Mouse (Mus musculus) kidney, embryonic 15.5 days (tissue): Measurements from ENCODE around the gene Ndufb10. TPM values are rescaled to one million over a fixed set of nuclear protein-coding genes. Genes with fewer than 3 reads are reported as not detected.

ENCODE experiments used
- ATAC-seq: fragments of 200-750 bp; cut with Nextera tagmentation; replicated peaks from 2 replicates; pipeline ENCODE4 v1.8.0; 2017; ENCODE audit warnings: moderate TSS enrichment; ENCODE audit not compliant: low FRiP score
- H3K27ac ChIP-seq: fragments of 300-500 bp; sonication (generic); 2 replicates; pipeline ENCODE4 v1.5.1; 2015; ENCODE audit warnings: mild to moderate bottlenecking, inconsistent platforms
- H3K27me3 ChIP-seq: fragments of 300-500 bp; sonication (generic); 2 replicates; pipeline ENCODE4 v1.6.1; 2015; ENCODE audit warnings: inconsistent platforms
- H3K36me3 ChIP-seq: fragments of 300-500 bp; sonication (generic); 2 replicates; pipeline ENCODE4 v1.6.1; 2015; ENCODE audit warnings: inconsistent platforms
- H3K4me1 ChIP-seq: fragments of 300-500 bp; sonication (generic); 2 replicates; pipeline ENCODE4 v1.6.1; 2015; ENCODE audit warnings: inconsistent platforms
- H3K4me2 ChIP-seq: fragments of 300-500 bp; sonication (generic); 2 replicates; pipeline ENCODE4 v1.6.1; 2015; ENCODE audit warnings: moderate library complexity, mild to moderate bottlenecking, inconsistent platforms
- H3K4me3 ChIP-seq: fragments of 300-500 bp; sonication (generic); replicated peaks from 2 replicates; pipeline ENCODE4 v1.5.1; 2015; ENCODE audit warnings: mild to moderate bottlenecking, inconsistent platforms
- H3K9ac ChIP-seq: fragments of 300-500 bp; sonication (generic); 2 replicates; pipeline ENCODE4 v1.6.1; 2015; ENCODE audit warnings: mild to moderate bottlenecking, inconsistent platforms
- H3K9me3 ChIP-seq: fragments of 300-500 bp; sonication (generic); replicated peaks from 2 replicates; pipeline ENCODE4 v1.6.1; 2016; ENCODE audit warnings: inconsistent platforms
- WGBS: fragments of 180-500 bp; shearing (Covaris S2); methylation state at CpG from one replicate; pipeline ENCODE4 v1.1.7; 2015; ENCODE audit warnings: mixed read lengths; 5-methylcytosine and 5-hydroxymethylcytosine counted together
- polyA plus RNA-seq: library from polyadenylated mRNA; unstranded; fragments of >200 nt; fragmentation: Nextera tagmentation; extraction: Ambion mirVana; gene quantifications from 2 replicates; pipeline ENCODE4 v1.2.1, GENCODE M21; 2015

The Ndufb10 gene
- polyA plus RNA-seq, 1 experiment from 2014 or later = 238 TPM

- peak; percentile 79 for ATAC-seq
- no peaks in the 10 kb centered on the region for H3K9me3 ChIP-seq
- peaks cover 12% of the 10 kb centered on the region for H3K4me1 ChIP-seq
- no peak overlapping the region for H3K27ac ChIP-seq
- H3K27me3 ChIP-seq = peaks cover 11% of the 10 kb centered on the region
- H3K4me2 ChIP-seq = no peak overlapping the region
- peaks cover 18% of the 10 kb centered on the region for H3K36me3 ChIP-seq
- H3K9ac ChIP-seq = no peak overlapping the region
- WGBS = 20% methylated on average over 7 of the region's 7 CpGs
- no peak overlapping the region for H3K4me3 ChIP-seq
These were observed 21.5 kb upstream of the Ndufb10 start for GRCm38 (mm10) chr17:24745526-24746497.

DNA sequence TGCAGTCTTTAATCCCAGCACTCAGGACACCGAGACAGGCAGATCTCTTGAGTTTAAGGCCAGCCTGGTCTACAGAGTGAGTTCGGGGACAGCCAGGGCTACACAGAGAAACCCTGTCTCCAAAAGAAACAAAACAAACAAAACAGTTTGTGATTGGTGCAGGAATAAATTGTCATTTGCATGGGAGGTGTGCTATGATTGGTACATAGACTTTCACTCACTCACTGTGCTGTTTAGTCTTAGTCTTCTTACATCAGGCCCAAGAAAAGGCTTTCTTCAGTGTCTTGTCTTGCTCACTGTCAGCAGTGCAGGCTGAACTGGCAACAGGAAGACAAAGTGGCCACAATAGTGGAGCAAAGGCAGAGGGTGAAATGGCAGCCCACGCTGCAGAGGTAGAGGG is 20.1 kb upstream of the Ndufb10 start:
- WGBS = 70% methylated on average over 3 of the region's 3 CpGs
- Histone ChIP-seq H3K4me2 (no peak overlapping the region), H3K9ac (no peak overlapping the region), H3K4me1 (peaks cover 12% of the 10 kb centered on the region), H3K36me3 (peaks cover 30% of the 10 kb centered on the region), H3K27ac (no peak overlapping the region), H3K9me3 (no peaks in the 10 kb centered on the region), H3K4me3 (no peak overlapping the region), H3K27me3 (no peaks in the 10 kb centered on the region)
- no peak for ATAC-seq

DNA sequence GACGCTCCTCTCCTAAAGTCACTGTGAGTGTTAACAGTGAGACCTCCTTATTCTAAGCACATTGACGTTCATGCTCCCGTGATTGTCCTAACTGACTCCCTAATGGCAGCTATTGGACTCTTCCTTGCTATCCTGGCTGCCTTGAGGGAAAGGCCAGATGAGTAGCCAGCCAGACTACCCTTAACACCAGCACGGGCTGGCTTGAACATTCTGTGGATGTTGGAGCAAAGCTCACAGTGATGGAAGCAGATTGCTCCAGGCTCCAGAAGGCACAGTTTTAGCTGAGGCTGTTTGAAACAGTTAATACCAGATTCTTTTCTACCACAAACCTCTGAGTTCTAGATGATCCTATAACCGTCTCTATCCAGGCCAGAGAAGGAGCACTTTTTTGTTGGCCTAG is 19.6 kb upstream of the Ndufb10 start:
- Histone ChIP-seq H3K27me3 (no peaks in the 10 kb centered on the region), H3K36me3 (peaks cover 31% of the 10 kb centered on the region), H3K4me2 (no peak overlapping the region), H3K27ac (no peak overlapping the region), H3K4me3 (no peak overlapping the region), H3K9me3 (no peaks in the 10 kb centered on the region), H3K9ac (no peak overlapping the region), H3K4me1 (peaks cover 12% of the 10 kb centered on the region)
- 79% methylated on average over 5 of the region's 5 CpGs for WGBS
- no peak for ATAC-seq

GRCm38 (mm10) chr17:24742307-24742706 is 18.0 kb upstream of the Ndufb10 start:
- H3K4me3 ChIP-seq = no peak overlapping the region
- no peak for ATAC-seq
- H3K4me1 ChIP-seq = peaks cover 17% of the 10 kb centered on the region
- 65% methylated on average over 8 of the region's 8 CpGs for WGBS
- no peaks in the 10 kb centered on the region for H3K9me3 ChIP-seq
- no peak overlapping the region for H3K4me2 ChIP-seq
- no peak overlapping the region for H3K27ac ChIP-seq
- H3K27me3 ChIP-seq = no peaks in the 10 kb centered on the region
- no peak overlapping the region for H3K9ac ChIP-seq
- peaks cover 31% of the 10 kb centered on the region for H3K36me3 ChIP-seq

DNA sequence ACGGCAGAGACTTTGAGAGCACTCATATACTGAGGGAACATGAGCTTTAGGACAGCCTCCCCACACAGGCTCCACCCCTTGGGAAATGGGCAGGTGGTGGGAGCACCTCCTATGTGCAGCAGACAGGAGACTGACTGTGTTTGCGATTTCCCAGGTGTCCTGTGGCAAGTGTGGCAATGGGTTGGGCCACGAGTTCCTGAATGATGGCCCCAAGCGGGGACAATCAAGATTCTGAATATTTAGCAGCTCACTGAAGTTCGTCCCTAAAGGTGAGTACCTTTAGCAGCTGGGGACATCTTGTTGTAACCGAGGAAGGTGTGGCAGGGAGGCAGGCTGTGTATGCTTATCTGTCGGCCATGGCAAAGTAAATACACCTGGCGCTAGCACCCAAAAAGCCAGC is 15.6 kb upstream of the Ndufb10 start:
- Histone ChIP-seq H3K27me3 (no peaks in the 10 kb centered on the region), H3K9me3 (no peaks in the 10 kb centered on the region), H3K4me3 (no peak overlapping the region), H3K36me3 (peaks cover 31% of the 10 kb centered on the region), H3K9ac (no peak overlapping the region), H3K4me2 (no peak overlapping the region), H3K4me1 (peaks cover 18% of the 10 kb centered on the region), H3K27ac (no peak overlapping the region)
- ATAC-seq = no peak
- 85% methylated on average over 8 of the region's 8 CpGs for WGBS

- Histone ChIP-seq H3K4me2 (no peak overlapping the region), H3K9ac (no peak overlapping the region), H3K4me1 (peaks cover 18% of the 10 kb centered on the region), H3K27me3 (no peaks in the 10 kb centered on the region), H3K27ac (no peak overlapping the region), H3K9me3 (no peaks in the 10 kb centered on the region), H3K4me3 (no peak overlapping the region), H3K36me3 (peaks cover 31% of the 10 kb centered on the region)
- 76% methylated on average over 4 of the region's 4 CpGs for WGBS
- no peak for ATAC-seq
These were observed 14.0 kb upstream of the Ndufb10 start for GRCm38 (mm10) chr17:24738238-24738637.

DNA sequence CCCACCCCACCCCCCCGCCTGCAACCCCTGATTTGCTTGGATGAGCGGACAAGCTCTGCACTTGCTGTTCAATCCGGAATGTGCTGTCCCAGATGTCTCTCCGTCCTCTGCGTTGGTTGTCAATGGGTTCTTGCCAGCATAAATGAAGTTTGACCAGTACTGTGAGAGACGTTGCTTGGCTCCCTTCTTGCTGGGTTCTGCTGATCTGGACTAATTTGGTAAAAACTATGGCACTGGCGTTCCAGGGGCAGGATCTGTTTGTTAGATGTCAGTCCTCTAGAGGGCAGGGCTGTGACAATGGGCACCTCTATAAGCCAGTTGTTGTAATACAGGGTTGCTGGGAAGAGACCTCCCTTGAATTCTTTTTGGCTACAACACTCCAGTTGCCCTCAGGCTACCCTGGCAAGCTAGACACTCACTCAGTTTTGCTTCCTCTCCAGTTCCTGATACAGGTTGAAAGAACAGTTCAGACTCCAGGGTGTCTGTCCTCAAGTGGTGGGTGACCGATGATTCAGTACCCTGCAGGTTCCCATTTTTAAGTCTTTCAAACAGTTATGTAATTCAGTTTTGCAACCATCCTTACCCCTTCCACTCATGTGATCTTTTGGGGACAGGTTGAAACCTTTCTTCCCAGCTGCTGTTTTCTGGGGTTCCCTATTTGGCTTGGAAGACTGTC is 13.0 kb upstream of the Ndufb10 start:
- peak overlapping the region; percentile 66 for H3K9ac ChIP-seq
- 0 out of 2 replicates have a peak overlapping the region, but pooled peaks have one; percentile 81 for H3K27ac ChIP-seq
- no peak for ATAC-seq

DNA sequence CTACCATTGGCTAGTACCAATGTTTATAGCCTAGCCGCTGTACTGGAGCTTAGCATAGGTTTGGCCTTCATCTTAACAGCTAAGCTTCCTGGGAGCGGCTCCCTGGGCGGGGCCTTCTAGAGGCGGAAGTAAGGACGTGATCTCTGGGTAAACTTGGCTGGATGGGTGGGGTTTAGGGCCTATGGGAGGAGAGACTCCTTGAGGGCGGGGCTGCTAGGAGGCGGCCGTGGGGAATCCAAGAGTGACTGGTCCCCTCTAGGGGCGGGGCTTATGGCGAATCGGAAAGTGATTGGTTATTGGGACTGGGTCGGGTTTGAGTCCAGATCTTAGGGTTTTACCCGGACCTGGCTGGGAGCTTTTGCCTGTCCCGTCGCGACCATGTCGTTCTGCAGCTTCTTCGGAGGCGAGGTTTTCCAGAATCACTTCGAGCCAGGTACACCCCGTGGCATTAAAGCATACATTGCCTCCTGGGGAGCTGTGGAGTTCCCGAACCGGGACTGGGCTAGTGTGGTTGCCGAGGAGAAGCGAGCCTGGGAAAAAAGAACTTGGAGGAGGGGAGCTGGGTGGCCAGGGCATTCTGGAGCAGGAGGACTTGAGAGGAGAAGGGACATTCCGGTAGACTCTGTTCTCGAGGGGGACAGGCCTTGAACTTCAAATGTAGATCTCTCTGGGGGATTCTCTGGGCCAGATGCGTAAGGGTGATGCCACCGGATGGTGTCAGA is 12.2 kb upstream of the Ndufb10 start, which contains the start of gene Msrb1:
Msrb1 (plus strand) TSS at position 313 of the 722 bp plus-strand sequence.
- peak within 1 kb of the TSS; percentile 81 for H3K27ac ChIP-seq
- H3K4me3 ChIP-seq = peak within 1 kb of the TSS; percentile 68
- H3K4me2 ChIP-seq = peak within 1 kb of the TSS; percentile 87
- H3K9ac ChIP-seq = peak within 1 kb of the TSS; percentile 66
- no peaks in the 10 kb centered on the region for H3K27me3 ChIP-seq
- WGBS = 1% methylated on average over 29 of the region's 29 CpGs
- peak; percentile 96 for ATAC-seq
- H3K4me1 ChIP-seq = peaks cover 18% of the 10 kb centered on the region
- no peaks in the 10 kb centered on the region for H3K9me3 ChIP-seq
- H3K36me3 ChIP-seq = peaks cover 18% of the 10 kb centered on the region

More for the DNA sequence above, 13.0 kb upstream of the Ndufb10 start:
- H3K4me2 ChIP-seq = peak overlapping the region; percentile 87
- H3K36me3 ChIP-seq = peaks cover 24% of the 10 kb centered on the region
- WGBS = 24% methylated on average over 8 of the region's 8 CpGs
- peaks cover 18% of the 10 kb centered on the region for H3K4me1 ChIP-seq
- H3K4me3 ChIP-seq = peak overlapping the region; percentile 68
- H3K27me3 ChIP-seq = no peaks in the 10 kb centered on the region
- no peaks in the 10 kb centered on the region for H3K9me3 ChIP-seq

GRCm38 (mm10) chr17:24735446-24735845 is 11.2 kb upstream of the Ndufb10 start:
- ATAC-seq = no peak
- Histone ChIP-seq H3K4me2 (peak overlapping the region; percentile 87; the same call in 1 of the 2 replicates), H3K4me3 (no peak overlapping the region), H3K4me1 (peaks cover 18% of the 10 kb centered on the region), H3K27me3 (no peaks in the 10 kb centered on the region), H3K9ac (no peak overlapping the region), H3K9me3 (no peaks in the 10 kb centered on the region), H3K27ac (peak overlapping the region; percentile 71), H3K36me3 (peaks cover 10% of the 10 kb centered on the region)
- WGBS = 87% methylated on average over 7 of the region's 7 CpGs

DNA sequence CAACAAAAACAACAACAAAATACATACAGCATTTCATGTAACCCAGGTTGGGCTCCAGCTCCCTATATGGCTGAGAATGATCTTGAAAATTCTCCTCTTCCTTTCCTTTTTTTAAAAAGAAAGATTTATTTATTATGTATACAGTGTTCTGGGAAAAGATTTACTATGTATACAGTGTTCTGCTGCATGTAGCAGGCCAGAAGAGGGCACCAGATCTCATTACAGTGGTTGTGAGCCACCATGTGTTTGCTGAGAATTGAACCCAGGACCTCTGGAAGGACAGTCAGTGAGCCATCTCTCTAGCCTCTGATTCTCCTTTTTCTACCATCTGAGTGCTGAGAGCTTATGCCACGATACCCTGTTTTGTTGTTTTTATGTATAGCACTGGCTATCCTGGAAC is 10.2 kb upstream of the Ndufb10 start:
- no peaks in the 10 kb centered on the region for H3K27me3 ChIP-seq
- no peak overlapping the region for H3K27ac ChIP-seq
- no peak for ATAC-seq
- H3K4me1 ChIP-seq = peaks cover 18% of the 10 kb centered on the region
- 87% methylated on average over 1 of the region's 1 CpGs for WGBS
- H3K36me3 ChIP-seq = peaks cover 2% of the 10 kb centered on the region; the same call in 1 of the 2 replicates
- no peak overlapping the region for H3K4me3 ChIP-seq
- no peak overlapping the region for H3K4me2 ChIP-seq
- H3K9ac ChIP-seq = no peak overlapping the region
- no peaks in the 10 kb centered on the region for H3K9me3 ChIP-seq

- H3K9me3 ChIP-seq = no peaks in the 10 kb centered on the region
- peaks cover 18% of the 10 kb centered on the region for H3K4me1 ChIP-seq
- no peak overlapping the region for H3K4me3 ChIP-seq
- no peaks in the 10 kb centered on the region for H3K36me3 ChIP-seq
- no peak overlapping the region for H3K9ac ChIP-seq
- 87% methylated on average over 21 of the region's 21 CpGs for WGBS
- no peaks in the 10 kb centered on the region for H3K27me3 ChIP-seq
- H3K27ac ChIP-seq = no peak overlapping the region
- no peak for ATAC-seq
- no peak overlapping the region for H3K4me2 ChIP-seq
These were observed 9.3 kb upstream of the Ndufb10 start for GRCm38 (mm10) chr17:24733434-24734050.
